Mouse (Mus musculus): ENCODE measurements at regions not wholly inside any gene's neighbourhood (a gene's known extent, or its start where the extent isn't known, plus 50 kb on each side); places are given as distances from the start of the nearest gene placed in this dataset.

GRCm38 (mm10) chr2:167775218-167775915 lies 85.7 kb upstream of the Tmem189 start:
- TF ChIP-seq CTCF (IDR thresholded peaks at IDR 0.05; ENCODE audit: borderline replicate concordance, insufficient read depth, low read length) (no peak), POLR2A (IDR thresholded peaks at IDR 0.05; ENCODE audit: low read depth, low read length) (peak; percentile 19; the same call in 1 of the 2 replicates)
